Mouse (Mus musculus): ENCODE results near the gene Slc39a3. TPM values are rescaled to one million over a fixed set of nuclear protein-coding genes. Genes with fewer than 3 reads are reported as not detected.
A peak's percentile ranks its signal among the peaks of the same experiment; 100 is the strongest.
"Not testable (repeated sequence)": the region's sequence is repeated elsewhere in the genome, so short reads cannot be mapped to it uniquely, and the experiment has no call there.

The Slc39a3 gene
- total RNA-seq, 2 experiments from 2014 or later: 33.2 to 68.5 TPM

DNA sequence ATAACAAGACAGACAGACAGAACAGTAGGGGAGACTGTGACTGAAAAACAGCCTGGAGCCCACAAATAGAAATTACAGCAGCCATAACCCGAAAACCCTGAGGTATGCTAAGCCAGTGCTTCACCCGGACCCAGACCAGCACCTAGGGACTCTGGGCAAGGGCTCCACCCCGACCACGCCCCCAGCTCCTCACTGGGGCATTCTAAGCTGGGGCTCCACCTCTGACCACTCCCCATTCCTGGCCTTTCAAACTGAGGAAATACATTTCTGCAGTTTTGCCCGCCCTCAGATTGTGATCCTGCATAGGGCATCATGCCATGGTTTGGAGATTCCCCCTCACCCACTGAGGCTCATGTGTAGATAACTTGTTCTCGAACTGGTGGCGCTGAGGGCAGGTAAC lies 30.0 kb downstream of the Slc39a3 start:
- DNase-seq: peak; percentile 25 to 55

DNA sequence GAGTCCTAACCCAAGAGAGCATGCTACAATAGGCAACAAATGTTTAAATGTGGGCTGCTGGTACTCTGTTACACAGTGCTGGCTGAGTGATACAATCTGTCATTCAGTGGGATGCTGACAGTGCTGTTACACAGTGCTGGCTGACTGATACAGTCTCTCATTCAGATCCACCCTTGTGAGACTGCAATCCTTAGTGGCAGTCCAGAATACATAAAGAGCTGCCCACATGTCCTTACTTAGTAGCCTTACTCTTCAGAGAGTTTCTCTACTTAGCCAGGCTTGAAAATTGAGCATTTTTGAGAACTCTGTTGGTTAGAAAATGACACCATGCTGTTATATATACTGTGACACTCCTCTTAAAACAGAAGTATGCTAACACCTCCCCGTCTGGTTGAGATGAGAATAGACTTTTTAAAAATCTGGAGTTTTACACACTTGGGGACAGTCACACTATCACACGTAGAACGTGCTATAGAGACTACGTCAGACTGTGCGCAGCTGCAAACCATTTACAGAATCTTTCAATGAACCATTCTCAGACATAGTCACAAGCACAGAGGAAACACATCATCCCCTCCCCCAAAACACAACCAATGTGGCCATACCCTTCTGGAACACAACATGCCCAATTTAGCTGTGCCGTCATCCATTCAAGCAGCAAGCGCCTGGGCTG lies 31.1 kb downstream of the Slc39a3 start:
- no peak for DNase-seq

DNA sequence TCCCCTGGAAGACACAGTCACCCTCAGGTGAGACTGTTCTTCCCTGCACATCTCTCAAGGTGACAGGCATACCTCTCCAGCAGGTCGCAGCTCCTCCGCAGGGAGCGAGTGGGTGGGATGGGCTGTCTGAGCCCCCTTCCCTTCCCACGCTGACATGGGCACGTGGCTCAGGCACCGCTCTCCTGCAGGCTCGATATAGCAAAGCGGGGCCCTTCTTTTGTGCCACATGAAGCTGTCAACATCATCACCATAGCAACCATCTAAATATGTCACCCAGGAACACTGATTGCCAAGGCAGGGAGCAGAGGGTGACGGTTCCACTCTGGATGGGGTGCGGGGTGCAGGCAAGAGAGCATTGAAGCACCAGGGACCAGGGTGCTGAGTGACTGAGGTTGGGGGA lies 36.1 kb downstream of the Slc39a3 start:
- no peak for DNase-seq

- no peak for DNase-seq
Observed at GRCm38 (mm10) chr10:81000197-81001062, 36.8 kb downstream of the Slc39a3 start.

DNA sequence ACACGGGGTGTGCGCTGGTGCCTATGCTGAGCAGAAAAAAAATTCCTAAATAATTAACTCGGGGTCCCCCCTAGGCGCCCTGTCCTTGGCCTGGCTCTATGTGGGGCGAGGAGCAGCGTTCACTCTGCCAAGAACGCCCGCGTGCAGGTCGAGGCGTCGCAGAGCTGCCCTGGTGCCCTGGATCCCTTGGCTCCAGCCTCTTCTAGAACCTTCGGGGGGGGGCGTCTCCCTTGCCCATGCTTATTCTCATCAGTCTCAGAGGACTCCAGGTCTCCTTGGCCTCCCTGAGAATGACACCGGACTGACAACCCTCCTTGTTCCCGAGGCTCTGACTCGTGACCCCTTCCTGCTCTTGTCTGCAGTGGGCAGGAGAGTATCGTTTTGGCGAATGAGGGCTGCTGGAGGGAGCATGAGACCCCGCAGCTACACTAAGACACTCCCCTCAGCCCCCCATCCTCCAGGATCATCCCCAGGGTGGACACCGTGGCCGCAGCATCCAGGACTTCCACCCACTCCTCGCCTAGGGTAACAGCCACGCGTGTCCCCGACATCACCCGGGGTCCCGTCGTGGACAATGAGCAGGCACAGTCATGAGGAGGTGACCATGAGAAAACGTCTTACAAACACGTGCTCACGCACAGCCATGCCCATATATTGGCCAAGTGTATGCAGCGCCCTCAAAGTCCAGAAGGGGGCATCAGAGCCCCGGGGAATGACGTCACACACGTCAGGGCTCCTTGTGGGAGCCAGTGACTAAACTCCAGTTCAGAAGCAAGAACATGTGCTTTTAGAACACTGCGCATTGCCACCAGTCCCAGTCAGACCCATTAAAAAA lies 37.6 kb downstream of the Slc39a3 start:
- DNase-seq: peak; percentile 87 to 89

DNA sequence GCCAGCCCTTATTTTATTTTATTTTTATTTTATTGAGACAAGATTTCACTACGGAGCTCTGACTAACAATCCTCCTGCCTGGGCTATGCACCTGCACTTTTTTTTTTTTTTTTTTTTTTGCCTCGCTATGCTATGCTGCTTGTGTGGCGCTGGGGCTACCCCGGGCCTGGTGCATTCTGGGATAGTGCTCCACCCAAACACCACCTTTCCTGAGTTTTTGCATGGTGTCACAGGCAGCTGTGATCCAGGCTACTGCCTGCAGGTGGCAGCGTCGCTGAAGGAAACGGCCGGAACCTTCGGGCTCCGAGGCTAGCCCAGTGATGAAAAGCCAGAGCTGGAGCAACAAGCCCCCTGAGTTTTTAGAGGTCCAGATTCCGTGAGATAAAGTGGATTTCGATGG lies 38.4 kb downstream of the Slc39a3 start:
- peak; percentile 55 to 64 for DNase-seq

DNA sequence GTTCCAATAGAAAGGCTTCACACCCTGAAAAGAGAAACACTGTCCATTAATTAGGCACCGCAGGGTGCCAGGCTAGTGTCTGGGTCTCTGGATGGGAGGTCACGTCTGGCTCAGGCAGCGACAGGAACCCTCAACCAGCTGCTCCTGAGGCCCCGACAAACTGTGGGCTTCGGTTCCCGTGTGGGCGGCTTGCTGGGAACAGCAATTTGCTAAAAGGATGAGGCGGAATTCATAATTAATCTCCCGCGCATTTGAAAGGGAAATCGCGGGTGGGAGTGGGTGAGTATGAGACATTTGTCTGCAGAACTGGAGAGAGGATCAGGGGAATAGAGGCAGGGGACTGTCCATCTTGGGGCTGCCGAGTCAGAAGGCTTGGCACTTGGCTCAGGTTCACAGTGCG lies 39.2 kb downstream of the Slc39a3 start:
- no peak for DNase-seq

GRCm38 (mm10) chr10:80997332-80997731 lies 39.9 kb downstream of the Slc39a3 start:
- DNase-seq: no peak

DNA sequence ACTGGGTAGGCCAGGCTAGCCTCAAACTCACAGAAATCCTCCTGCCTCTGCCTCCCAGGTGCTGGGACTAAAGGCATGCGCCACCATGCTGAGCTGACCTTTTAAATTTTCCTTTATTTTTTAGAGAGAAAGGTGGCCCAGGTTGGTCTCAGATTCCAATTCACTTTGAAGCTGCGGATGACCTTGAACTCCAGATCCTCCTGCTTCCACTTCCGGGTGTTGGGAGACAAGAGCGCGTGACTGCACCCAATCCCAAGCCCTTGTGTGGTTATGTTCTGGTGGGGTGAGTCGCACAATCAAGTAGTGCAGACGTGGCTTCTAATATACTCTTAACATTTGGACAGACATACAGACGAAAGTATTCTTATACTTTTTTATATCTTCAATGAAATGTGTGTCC lies 40.7 kb downstream of the Slc39a3 start:
- DNase-seq: no peak

- DNase-seq: peak; percentile 84 to 87
Observed at GRCm38 (mm10) chr10:80995091-80995632, 42.1 kb downstream of the Slc39a3 start.

- DNase-seq: no peak
Observed at GRCm38 (mm10) chr10:80994621-80995020, 42.6 kb downstream of the Slc39a3 start.

DNA sequence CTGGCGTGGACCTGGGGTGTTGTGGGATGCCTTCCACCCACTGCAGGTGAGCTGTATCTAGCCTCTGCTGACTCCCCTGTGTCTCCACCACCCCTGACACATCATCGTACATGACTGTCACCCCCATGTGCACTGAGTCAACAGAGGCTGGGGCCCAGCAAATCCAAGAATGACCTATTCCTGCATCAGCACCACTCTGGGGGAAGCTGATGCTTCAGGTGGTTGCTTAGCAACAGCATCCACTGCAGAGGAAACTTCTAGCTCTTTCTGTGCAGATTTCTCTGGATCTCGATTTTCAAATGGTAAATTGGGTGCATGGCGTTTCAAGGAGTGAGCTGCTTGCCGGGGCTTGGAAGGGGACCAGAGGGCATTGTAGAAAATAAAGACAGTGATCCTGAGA lies 44.0 kb downstream of the Slc39a3 start:
- DNase-seq: no peak

- DNase-seq: no peak
Observed at GRCm38 (mm10) chr10:80991945-80992344, 45.3 kb downstream of the Slc39a3 start.

DNA sequence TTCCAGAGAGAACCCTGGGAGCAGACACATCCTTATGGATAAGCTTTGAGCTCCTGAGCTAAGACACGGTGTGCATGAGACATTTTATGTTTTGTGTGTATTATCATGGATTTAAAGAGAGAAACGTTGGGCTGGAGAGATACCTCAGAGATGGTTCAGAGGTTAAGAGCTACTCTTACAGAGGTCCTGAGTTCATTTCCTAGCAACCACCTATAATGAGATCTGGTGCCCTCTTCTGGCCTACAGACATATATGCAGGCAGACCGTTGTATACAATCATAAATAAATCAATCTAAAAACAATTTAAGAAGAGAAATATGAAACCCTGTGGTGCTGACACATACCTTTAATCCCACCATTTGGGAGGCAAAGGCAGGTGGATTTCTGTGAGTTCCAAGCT lies 46.2 kb downstream of the Slc39a3 start:
- no peak for DNase-seq

DNA sequence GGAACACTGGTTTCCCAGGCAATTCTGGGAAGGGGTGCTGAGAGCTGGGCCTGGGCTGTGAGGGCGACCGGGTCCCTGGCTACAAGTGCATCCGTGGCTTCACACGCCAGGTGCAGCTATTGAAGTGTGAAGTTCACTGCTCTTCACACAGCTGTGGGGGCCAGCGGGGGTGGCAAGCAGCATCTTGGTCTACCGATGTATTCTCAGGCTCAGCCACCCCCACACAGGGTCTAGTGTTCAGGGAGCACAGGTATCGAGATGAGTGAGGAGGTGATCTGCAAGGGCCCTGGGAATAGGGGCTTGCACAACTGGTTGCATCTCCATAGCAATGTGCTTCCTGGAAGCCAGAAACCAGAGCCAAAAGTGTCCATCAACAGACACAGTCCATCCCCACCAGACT lies 46.8 kb downstream of the Slc39a3 start:
- no peak for DNase-seq

GRCm38 (mm10) chr10:80989854-80990253 lies 47.4 kb downstream of the Slc39a3 start:
- DNase-seq: not testable (repeated sequence)

DNA sequence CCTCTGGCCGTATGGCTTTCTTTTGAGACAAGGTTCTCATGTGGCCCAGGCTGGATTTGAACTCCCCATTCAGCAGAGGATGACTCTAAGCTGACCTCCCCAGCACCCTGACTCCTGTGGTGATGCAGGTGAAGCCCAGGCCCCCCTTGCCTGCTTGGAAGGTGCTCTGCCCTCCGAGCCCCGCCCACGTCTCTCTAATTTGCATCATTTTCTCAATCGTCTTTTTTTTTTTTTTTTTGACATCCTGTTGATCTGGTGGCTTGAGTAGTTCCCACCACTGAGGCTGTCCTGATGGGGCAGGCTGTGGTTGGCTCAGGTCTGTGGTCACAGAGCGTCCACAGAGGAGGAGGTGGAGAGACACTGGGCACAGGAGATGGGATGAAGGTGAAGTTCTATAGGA lies 47.8 kb downstream of the Slc39a3 start:
- no peak for DNase-seq

GRCm38 (mm10) chr10:80987709-80988441 lies 49.4 kb downstream of the Slc39a3 start:
- DNase-seq: peak; percentile 92 to 94

DNA sequence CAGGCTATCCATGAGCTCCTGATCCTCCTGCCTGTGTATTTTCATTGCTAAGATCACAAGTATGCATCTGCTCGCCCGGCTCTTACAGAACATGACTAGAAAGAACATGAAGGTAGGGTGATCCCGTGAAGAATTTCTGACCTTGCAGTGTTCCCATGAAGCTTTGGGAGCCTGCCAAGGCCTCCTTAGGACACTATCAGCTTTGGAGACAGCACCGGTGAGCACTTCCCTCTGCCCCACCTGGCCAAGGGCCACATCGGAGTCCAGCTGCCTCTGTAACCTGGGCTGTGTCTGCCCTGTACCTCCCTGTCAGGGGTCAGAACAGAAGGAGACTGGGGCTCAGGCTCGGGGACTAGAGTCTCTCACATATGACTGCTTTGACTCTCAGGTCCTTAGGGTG lies 50.5 kb downstream of the Slc39a3 start:
- peak in 1 of 2 experiments; percentile 80 for DNase-seq

GRCm38 (mm10) chr10:80985970-80986701 lies 51.1 kb downstream of the Slc39a3 start:
- DNase-seq: no peak
